Mouse (Mus musculus) heart, postnatal 0 days (tissue): ENCODE measurements around the gene Urad.

Source experiments
- CTCF ChIP-seq: IDR thresholded peaks from 2 replicates; pipeline ENCODE4 v1.5.1; 2016; ENCODE audit warnings: antibody characterized with exemption, control low read depth, low read depth
- EP300 ChIP-seq: IDR thresholded peaks from 2 replicates; pipeline ENCODE4 v1.6.1; 2016; ENCODE audit warnings: antibody characterized with exemption, low read depth

- TF ChIP-seq CTCF (no peak), EP300 (no peak)
Observed at GRCm38 (mm10) chr5:147329946-147330345, 7.7 kb upstream of the Urad start.
